Mouse (Mus musculus) lung, postnatal 14 days (tissue): Measurements from ENCODE around the gene Ssh2.

Source experiments
- DNase-seq: peaks from one replicate; pipeline ENCODE4 v3.0.0; 2021

The Ssh2 gene

GRCm38 (mm10) chr11:77465111-77465510 is 249.0 kb downstream of the Ssh2 start:
- DNase-seq = no peak

- DNase-seq = no peak
These were observed 250.5 kb downstream of the Ssh2 start for GRCm38 (mm10) chr11:77466544-77466943.

DNA sequence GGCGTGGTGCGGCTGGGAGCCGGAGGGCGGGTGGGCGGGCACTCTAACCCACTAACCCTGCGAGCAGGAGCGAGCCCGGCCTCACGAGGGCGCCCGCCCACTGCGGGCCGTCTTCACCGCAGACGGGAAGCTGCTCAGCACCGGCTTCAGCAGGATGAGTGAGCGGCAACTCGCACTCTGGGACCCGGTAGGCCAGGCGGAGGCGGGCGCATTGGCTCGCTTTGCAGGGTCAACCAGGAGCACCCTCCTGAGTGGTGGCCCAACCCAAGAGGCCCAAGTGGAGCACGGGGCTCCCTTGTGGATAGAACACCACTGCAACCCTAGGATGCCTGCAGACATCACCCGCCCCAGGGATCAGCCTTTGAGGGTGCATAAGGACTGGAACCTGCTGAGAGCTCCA is 251.1 kb downstream of the Ssh2 start:
- peak; percentile 86 for DNase-seq

DNA sequence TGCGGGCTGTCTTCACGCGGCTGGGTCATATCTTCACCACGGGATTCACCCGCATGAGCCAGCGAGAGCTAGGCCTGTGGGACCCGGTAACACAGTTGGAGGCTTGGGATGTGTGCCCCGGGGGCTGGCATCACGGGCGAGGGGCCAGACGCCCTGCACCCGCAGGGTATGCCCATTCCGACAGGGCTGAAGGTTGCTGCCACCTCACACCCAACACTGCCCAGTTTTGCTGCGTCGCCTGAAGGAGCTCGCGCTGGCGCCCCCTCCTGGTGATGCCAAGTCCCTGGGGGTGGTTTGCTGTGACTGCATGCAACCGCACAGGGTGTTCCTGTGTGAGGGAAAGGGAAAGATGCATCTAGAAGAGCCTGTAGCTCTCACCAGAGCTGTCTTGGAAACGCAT is 251.7 kb downstream of the Ssh2 start:
- DNase-seq = peak; percentile 87

GRCm38 (mm10) chr11:77468397-77468796 is 252.3 kb downstream of the Ssh2 start:
- no peak for DNase-seq

- no peak for DNase-seq
These were observed 255.3 kb downstream of the Ssh2 start for GRCm38 (mm10) chr11:77471407-77471806.

DNA sequence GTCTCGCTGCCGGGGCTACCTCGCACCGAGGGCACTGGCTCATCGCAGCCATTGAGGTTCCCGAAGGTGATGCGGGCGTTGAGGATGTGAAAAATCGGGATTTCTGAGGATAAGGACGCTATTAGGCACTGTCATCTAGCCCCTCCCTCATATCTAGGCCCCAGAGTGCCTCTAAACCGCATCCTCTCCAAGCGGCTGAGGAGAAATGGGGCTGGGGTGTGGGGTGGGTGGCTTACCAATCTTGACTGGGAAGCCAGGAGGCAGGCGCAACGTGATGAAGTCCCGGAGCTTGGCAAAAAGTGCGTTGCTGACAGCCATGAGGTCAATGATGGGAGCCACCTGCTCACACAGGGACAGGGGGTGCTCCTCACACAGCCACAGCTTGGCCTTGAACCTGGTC is 256.7 kb downstream of the Ssh2 start:
- DNase-seq = no peak

DNA sequence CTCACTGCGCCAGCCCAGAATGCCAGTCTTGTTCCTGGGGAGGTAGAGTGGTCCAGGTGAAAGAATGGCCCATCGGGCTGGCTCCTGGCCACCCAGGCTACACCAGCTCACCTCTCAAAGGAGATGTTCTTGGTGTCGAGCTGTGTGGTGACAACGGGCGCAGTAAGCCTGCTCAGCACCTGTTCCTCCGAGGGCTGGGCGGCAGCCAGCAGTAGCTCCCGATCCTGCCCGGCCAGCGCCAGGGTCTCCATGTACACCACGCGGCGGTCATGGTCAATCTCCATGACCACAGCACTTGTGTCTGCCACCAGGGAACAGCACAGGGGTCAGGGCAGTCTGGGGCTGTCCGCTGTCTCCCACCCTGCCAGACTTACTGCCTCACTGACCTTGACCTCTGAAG is 260.1 kb downstream of the Ssh2 start:
- DNase-seq = no peak

DNA sequence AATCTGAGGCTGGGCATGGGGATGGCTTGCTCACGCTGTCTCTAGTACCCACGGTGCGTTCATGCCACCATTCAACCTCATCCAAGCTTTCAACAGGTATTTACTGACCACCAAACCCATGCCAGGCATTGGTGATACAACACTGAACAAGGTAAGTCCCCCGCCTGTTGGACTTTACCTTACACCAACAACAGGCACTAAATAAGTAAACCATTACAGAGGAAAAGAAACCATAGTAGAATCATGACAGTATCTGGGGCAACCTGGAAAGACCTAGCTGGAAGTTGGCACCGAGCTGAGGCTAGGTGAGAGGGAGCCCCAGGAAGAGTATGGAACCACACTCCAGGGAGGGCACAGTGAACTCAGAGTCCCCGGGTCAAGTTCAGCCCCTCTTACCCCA is 260.8 kb downstream of the Ssh2 start:
- no peak for DNase-seq

DNA sequence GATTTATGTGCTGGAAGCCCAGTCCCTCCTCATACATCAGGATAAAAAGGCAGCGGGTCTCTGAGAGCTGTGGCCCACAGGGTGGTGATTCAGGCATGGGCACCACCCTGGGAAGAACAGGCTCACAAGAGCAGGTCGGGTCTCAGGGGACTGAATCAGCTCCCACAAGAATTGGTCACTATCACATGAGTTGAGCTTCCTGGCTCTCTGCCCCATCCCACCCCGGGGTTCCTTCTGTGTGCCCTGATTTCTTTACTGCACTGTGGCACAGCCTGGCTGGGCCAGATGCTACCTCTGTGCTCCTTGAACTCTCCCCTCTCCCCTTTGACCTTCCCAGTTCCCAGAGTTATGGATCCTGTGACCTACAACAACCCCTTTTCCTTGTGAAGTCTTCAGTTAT is 267.0 kb downstream of the Ssh2 start:
- no peak for DNase-seq

DNA sequence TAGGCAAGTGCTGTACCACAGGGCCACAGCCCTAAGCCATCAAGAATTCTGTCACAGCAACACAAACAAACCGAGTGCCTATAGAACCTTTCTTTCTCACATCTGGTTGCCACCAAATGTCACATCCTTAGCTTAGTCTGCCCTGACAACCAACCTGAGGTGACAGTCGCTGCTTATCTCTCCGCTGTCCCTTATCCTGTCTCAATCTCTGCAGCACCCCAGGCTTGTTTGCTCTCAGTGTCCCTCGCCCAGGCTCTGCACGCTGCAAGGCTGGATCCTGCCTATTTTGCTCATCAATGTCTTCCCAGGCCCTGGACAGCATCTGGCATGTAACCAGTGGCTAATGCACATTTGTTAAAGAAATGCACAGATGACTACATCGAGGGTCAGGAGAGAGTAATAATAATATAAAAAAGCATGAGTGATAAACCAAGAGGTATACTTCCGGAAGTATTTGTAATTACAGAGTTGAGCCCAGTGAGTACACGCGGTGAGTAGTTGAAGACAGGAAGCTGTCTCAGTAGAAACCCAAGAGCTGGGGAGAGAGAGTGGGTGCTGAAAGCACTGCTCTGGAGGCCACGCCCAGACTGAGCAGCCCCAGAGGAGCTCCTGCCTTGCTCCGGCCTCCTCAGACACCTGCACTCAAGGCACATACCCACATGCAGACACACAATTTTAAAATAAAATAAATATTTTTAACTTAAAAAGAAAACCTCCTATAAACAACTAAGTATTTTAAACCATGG is 267.6 kb downstream of the Ssh2 start:
- DNase-seq = no peak

- DNase-seq = no peak
These were observed 269.1 kb downstream of the Ssh2 start for GRCm38 (mm10) chr11:77485229-77485628.

DNA sequence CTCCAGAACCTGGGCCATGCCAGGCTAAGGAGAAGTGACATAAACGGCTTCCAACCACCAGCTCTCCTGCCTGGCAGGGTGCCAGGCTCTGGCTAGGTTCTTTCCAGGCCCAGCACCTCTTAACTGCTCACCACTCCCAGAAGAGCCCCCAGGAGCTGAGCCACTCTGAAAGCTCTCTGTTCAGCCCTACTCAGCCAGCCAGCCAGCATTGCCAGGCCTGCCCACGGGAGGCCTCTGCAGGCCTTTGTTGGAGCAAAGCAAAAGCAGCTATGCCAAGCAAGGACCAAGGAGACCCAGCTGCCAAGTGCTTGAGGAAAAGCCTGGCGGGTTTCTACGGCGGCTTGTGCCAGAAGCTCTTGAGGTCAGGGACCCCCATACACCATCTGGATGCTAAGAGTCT is 270.7 kb downstream of the Ssh2 start:
- no peak for DNase-seq

- DNase-seq = no peak
These were observed 272.9 kb downstream of the Ssh2 start for GRCm38 (mm10) chr11:77488771-77489581.

DNA sequence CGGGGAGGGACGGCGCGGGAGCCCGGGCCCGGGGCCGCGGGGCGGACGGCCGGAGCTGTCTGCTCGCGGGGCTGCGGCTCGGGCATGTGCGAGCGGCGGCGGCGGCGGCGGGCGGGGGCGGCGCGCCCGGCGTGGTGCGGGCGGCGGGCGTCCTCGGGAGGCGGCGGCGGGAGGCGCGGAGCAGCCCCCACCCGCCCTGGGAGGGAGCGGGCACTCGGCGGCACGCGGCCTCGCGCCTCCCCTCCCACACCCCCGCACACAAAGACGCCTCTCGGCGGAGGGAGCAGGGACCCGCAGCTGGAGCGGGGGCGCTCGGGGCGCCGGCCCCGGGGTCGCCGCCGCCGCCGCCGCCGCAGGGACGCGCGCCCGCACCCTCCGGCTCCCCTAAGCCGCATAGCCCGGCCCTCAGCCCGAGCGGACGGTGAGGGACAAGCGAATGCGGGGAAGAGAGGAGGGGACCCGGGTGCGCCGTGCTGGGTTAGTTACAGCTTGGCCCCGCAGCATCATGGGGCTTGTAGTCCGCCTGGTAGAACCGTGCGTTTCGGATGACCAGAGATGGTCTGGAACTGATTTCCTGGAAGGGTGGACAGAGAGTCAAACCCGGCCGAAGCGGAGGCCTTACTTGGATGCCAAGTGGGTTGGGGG is 273.6 kb downstream of the Ssh2 start, which contains the start of gene Ankrd13b:
Gene Ankrd13b (minus strand): TSS at position 88 of the 645 bp plus-strand sequence.
- peak; percentile 74 for DNase-seq

- DNase-seq = no peak
These were observed 274.4 kb downstream of the Ssh2 start for GRCm38 (mm10) chr11:77490451-77490850.

DNA sequence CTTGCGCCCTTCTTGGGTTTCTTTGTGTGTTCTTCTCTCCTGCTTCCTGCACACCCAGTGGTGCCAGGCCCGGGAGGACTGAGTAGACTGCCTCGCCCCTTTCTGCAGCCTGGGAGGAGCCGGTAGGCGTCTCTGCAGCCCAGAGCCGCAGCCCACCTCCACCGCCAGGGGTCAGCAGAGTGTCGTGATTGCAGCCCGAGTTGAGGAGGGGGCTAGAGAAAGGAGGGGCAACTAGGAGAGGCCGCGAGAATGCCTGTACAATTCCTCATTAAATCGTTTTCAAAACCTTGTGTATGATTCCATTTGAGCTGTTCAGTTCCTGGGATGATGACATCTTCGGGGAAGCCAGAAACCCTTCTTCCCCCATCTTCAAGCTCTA is 275.0 kb downstream of the Ssh2 start:
- DNase-seq = peak; percentile 93

- DNase-seq = peak; percentile 63
These were observed 275.6 kb downstream of the Ssh2 start for GRCm38 (mm10) chr11:77491502-77492291.

- no peak for DNase-seq
These were observed 276.3 kb downstream of the Ssh2 start for GRCm38 (mm10) chr11:77492311-77492871.

DNA sequence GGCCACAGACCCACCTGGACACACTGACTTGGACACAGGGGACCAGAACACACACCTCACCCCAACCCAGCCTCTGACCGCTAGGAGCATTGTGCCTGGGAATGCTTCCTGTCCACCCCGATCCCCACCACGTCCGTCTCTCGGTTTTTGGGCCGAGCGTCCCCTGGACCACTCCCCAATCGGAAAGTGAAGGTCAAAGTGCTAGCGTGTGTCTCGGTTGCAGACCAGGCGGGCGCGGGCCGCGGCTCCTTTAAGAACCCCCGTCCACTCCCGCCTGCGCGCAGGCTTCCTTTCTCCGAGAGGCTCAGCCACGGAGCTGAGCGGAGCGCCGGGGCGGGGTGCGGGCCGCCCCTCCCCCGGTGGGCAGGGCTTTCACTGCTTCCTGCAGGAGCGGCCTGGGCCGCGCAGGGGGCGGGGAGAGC is 276.8 kb downstream of the Ssh2 start:
- DNase-seq = peak; percentile 94

GRCm38 (mm10) chr11:77493512-77494343 is 277.6 kb downstream of the Ssh2 start, which contains the start of gene Git1:
Gene Git1 (plus strand): TSS chr11:77493562.
- peak; percentile 60 for DNase-seq

- no peak for DNase-seq
These were observed 278.2 kb downstream of the Ssh2 start for GRCm38 (mm10) chr11:77494344-77494676.
